Mouse (Mus musculus) Patski (cell line): ENCODE data around the gene Klf14. TPM values are rescaled to one million over a fixed set of nuclear protein-coding genes. Genes with fewer than 3 reads are reported as not detected.

Experiments used
- ATAC-seq: fragments of 100-300 bp; one replicate; pipeline ENCODE4 v1.8.0; 2021
- CTCF ChIA-PET: fragments of 350-600 bp; sonication (Branson Sonifier 250); formaldehyde crosslinking; loops from one replicate; lab custom pipeline; 2022; ENCODE audit warnings: inconsistent platforms; lab: Charles Lee
- POLR2A ChIA-PET: fragments of 350-600 bp; sonication (Branson Sonifier 250); formaldehyde crosslinking; loops from one replicate; lab custom pipeline; 2022; ENCODE audit warnings: antibody characterized with exemption, inconsistent platforms; lab: Charles Lee
- DNase-seq: peaks from one replicate; pipeline ENCODE4 v3.0.0-alpha.2; 2011; ENCODE audit warnings: low read depth, low spot score
- H3K27me3 ChIP-seq: fragments of 371-371 bp; one replicate; pipeline ENCODE4 v1.5.1; 2021
- CTCF ChIP-seq: fragments of 100-300 bp; IDR thresholded peaks from one replicate; pipeline ENCODE4 v1.5.1; 2021
- in situ Hi-C: fragments of 300-500 bp; cut with MboI; formaldehyde crosslinking; loops from 3 replicates; pipeline ENCODE4 v1.11.1; 2018; ENCODE audit warnings: low pct_unique_long_range_greater_than_20kb, mixed read lengths
- polyA plus RNA-seq: library from polyadenylated mRNA; unstranded; gene quantifications from one replicate; pipeline ENCODE4 v1.2.3, GENCODE M21; 2021

Gene Klf14
- not detected for polyA plus RNA-seq

DNA sequence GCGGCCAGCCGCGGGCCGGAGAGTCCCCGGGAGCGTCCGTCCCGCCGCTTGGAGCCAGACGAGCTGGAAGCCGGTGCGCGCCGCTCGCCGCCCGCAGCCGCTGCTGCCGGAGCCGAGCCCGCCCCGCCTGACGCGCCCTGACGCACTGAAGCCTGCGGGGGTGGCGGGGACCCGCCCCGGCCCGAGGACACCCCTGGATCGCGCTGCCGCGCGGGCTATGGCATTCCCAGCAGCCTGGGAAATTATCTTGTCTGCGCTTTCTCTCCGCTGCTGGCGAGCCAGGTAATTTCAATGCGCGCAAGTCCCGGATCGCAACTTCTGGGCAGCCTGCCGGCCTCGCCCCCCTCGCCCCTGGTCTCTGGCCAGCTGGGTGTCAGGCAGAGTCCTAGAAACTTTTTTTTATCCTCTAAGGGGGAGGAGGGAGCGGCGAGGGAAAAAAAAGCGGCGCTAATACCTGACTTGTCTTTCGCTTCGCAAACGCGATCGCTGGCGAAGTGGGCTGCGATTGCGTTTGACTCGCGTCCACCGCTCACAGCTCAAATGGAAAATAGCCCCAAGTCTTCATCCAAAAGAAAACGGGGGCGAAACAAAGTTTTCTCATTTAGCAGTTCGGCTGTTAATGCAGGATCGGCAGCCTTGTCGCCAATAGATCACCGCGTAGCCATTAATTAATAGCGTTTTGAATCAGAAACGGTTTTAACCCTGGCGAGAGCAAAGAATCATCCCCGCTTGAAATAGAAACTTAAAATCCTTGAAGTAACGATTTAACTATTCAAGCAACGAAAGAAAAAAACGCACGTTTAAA is at the start of gene Klf14:
Klf14 (minus strand) TSS at position 343 of the 805 bp plus-strand sequence.
- TF ChIP-seq CTCF: no peak
- ChIA-PET CTCF (no interaction called here), POLR2A (no interaction called here)
- H3K27me3 ChIP-seq: peaks cover 64% of the 10 kb centered on the region
- DNase-seq (no peak), ATAC-seq (no peak)
- in situ Hi-C loops: no loop called here

DNA sequence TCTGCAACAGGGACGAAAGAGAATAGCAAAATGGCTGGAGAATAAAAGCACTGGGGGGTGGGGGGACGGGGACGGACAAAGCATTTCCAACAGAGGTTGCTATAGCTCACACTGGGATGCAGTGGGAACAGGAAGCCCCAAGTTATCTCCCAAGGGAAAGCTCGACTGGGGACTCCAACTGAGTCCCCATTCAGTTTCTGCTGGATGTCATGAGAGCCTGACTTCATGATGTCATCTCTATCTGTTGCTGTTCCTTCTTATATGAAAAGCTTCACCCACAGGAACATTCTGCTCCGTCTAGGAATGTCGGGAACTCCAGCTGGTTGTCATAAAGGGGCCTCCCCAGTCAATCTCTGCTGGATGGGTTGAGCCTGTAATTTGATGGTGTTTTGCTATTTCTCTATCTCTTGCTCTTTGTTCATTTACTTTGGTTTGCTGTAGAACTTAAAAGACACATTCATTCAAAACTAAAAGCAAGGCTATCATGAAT is 47.3 kb upstream of the Klf14 start:
- no peak for TF ChIP-seq CTCF
- in situ Hi-C loops: no loop called here
- ATAC-seq: no peak
- POLR2A ChIA-PET: no interaction called here
- CTCF ChIA-PET: no interaction called here
- no peak for DNase-seq
- no peaks in the 10 kb centered on the region for H3K27me3 ChIP-seq

DNA sequence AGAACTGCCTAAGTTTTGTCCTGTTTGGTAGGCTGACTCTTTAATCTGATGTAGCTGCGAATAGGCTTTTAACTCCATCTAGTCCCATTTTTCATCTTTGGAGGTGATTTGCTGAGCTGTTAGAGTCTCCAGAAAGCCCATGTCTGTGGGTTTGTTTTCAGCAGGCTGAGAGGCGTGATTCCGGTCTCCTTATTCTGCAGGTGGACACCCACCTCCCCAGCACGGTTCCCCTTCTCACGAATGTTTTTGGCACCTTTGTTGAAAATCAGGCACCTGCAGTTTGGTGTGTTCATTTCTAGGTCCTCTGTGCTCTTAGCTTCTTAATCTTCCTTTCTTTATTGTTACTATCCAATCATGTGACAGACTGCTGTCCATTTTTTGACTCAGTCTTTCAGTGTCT is 27.5 kb upstream of the Klf14 start:
- no peak for TF ChIP-seq CTCF
- H3K27me3 ChIP-seq: no peaks in the 10 kb centered on the region
- DNase-seq (no peak), ATAC-seq (no peak)
- in situ Hi-C loops: loop anchor here (25.0 kb wide), 1 partner anchor 449 kb away; the partner anchor contains the start of gene Cpa2
- POLR2A ChIA-PET: no interaction called here
- CTCF ChIA-PET: no interaction called here

DNA sequence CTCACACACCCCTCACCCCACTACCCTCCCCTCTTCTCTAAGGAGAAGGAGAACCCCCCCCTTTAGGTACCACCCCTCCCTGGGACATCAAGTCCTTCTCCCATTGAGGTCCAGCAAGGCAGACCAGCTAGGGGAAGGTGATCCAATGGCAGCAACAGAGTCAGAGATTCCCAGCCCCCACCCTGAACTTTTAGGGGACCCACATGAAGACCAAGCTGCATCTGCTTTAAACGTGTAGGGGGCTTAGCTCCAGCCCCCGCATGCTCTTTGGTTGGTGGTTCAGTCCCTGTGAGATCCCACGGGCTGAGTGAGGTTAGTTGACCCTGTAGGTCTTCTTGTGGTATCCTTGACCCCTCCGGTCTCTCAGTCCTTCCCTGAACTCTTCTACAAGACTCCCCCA is 24.1 kb upstream of the Klf14 start:
- no peak for TF ChIP-seq CTCF
- H3K27me3 ChIP-seq: no peaks in the 10 kb centered on the region
- ChIA-PET POLR2A (interaction anchor here (0.6 to 0.7 kb wide), 5 partner anchors 21 to 474 kb away, joined by 3 to 6 read pairs (median 4); no protein-coding TSS in a partner anchor), CTCF (interaction anchor here (0.7 to 2.1 kb wide), 14 partner anchors 10 to 579 kb away, joined by 3 to 12 read pairs (median 4); partner anchors contain the start of genes Ssmem1 and Tmem209)
- ATAC-seq (no peak), DNase-seq (no peak)
- in situ Hi-C loops: loop anchor here (5.0 to 25.0 kb wide), 2 partner anchors 446 to 581 kb away; partner anchors contain the start of genes Cpa2 and Klhdc10

DNA sequence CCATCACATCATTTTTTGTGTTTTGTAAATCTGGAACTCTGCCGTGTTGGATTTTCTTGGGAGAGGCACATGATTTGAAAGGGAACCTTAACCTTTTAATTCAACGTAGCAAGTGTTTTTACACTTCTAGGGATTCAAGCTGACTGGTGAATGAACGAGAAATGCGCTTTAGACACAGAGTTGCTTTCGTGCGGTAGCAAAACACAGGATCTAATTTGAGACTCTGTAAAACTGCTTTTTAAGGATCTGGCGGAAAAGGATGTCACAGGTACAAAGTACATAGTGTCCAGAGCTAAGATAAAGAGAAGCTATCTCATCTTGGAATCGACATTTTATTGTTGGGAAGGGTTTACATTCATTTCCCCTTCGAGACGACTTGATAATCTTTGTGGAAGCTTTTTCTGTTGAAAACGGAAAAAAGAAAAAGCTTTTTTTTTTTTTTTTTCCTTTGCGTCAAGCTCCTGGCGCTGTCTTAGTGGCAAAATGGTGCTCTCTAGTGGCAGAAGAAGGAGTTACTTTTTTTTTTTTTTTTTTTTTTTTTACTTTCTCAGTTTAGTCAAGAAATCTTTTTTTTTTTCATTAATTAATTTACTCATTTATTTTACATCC is 23.6 kb upstream of the Klf14 start:
- CTCF ChIA-PET: interaction anchor here (0.7 to 2.1 kb wide), 14 partner anchors 11 to 578 kb away, joined by 3 to 12 read pairs (median 4); partner anchors contain the start of genes Ssmem1 and Tmem209
- DNase-seq: no peak
- no peaks in the 10 kb centered on the region for H3K27me3 ChIP-seq
- POLR2A ChIA-PET: interaction anchor here (0.6 to 1.0 kb wide), 7 partner anchors 20 to 473 kb away, joined by 3 to 7 read pairs (median 4); no protein-coding TSS in a partner anchor
- peak; percentile 20 for TF ChIP-seq CTCF
- in situ Hi-C loops: loop anchor here (5.0 to 25.0 kb wide), 2 partner anchors 445 to 580 kb away; partner anchors contain the start of genes Cpa2 and Klhdc10
- ATAC-seq: no peak

DNA sequence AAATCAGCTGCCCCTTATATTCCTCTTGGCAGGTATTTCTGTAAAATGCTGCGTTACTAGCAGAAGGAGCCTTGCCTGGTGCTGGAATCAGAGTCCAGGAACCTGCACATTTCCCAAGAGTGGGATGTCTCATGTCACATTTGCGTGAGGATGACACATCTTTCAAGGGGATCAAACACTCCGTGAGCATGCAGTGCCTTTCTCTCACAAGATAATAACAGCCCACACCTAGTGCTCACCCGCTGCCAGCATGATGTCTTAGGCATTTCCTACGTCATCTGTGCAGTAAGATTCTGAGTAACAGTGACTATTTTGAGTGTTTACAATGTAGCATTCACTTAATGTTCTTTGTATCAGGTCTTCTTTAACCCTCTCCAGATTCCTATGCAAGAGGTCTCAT is 22.5 kb upstream of the Klf14 start:
- DNase-seq: no peak
- in situ Hi-C loops: loop anchor here (5.0 to 25.0 kb wide), 2 partner anchors 444 to 579 kb away; partner anchors contain the start of genes Cpa2 and Klhdc10
- no peaks in the 10 kb centered on the region for H3K27me3 ChIP-seq
- ChIA-PET CTCF (interaction anchor here (1.5 to 2.1 kb wide), 4 partner anchors 50 to 472 kb away, joined by 3 to 7 read pairs (median 6); partner anchors contain the start of genes Ssmem1 and Tmem209), POLR2A (no interaction called here)
- TF ChIP-seq CTCF: no peak
- ATAC-seq: no peak

DNA sequence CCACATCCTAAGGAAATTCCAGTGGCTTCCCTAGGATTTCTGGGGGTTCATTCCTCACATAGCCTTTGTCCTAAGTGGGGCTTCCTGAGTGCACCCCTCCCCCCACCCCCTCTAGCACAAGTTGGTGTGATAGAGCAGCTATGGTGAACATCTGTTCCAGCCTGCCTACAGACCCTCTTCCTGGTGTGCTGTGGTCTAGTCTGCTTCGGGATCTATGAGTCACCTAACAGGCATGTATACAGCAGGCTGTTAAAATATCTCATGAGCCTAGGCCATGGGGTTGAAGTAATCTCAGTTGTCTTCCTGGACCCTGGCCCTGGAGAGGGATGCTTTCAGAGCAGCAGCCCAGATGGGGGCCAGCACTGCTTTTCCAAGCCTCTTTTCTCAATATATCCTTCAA is 19.7 kb upstream of the Klf14 start:
- ATAC-seq (no peak), DNase-seq (no peak)
- ChIA-PET CTCF (interaction anchor here (0.9 kb wide), 1 partner anchor 33 kb away, joined by 3 read pairs; no protein-coding TSS in a partner anchor), POLR2A (interaction anchor here (0.5 kb wide), 1 partner anchor 505 kb away, joined by 4 read pairs; no protein-coding TSS in a partner anchor)
- TF ChIP-seq CTCF: no peak
- in situ Hi-C loops: loop anchor here (25.0 kb wide), 1 partner anchor 441 kb away; the partner anchor contains the start of gene Cpa2
- no peaks in the 10 kb centered on the region for H3K27me3 ChIP-seq

DNA sequence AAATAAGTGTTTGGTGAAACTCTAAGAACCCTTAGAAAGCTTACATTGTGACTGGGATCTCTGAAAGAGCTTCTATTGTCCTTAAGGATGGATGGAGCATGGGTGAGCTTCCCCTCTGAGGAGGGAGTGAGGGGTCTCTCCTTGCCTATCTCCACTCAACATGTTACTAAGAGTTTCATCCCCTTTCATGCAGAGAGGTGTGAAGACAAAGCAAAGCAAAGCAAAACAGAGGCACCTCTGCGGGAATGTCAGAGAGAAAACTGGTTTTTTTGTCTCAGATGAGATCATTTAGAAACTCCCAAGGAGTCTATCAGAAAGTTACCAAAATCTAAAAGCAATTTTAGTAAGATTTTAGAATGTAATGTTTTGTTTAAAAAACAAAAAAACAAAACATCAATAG is 13.2 kb upstream of the Klf14 start:
- POLR2A ChIA-PET: interaction anchor here (0.6 kb wide), 1 partner anchor 32 kb away, joined by 6 read pairs; no protein-coding TSS in a partner anchor

DNA sequence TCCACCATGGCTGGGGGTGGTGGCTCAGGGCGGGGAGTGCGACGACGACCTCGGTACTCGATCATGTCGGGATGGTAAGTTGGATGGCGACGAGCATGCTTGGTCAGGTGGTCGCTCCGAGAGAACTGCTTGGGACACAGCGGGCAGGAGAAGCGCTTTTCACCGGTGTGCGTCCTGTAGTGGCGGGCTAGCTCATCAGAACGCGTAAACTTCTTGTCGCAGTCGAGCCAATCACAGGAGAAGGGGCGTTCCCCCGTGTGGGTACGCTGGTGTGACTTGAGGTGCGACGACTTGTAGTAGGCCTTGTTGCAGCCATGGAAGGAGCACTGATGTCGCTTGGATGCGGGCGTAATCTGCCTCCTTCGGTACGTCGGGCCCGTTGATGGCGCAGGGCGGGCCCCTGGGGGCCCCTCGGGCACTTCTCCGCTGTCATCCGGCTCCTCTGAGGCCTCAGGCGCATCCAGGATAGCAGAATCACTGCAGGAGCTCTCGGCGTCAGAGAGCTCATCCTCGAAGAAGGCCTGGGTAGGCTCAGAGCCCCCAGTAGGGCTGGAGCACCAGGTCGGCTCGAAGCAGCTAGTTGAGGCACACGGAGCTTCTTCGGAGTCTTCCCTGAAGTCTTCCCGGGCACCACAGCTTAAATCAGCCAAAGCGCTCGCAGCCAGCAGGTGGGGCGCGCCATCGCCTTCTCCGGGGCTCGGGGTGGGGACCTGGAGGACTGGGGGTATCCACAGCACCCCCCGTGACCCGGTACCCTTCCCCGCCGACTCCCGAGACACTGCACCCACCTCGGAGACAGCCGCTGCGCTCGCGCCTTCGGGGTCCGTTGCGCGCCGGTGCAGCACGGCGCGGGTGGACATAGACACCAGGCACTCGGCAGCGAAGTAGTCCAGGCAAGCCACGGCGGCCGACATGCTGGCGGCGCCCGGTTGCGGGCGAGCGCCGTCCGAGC is 818 bp downstream of the Klf14 start:
- POLR2A ChIA-PET: no interaction called here
- H3K27me3 ChIP-seq: peaks cover 65% of the 10 kb centered on the region
- in situ Hi-C loops: no loop called here
- DNase-seq (no peak), ATAC-seq (no peak)
- CTCF ChIA-PET: no interaction called here
- TF ChIP-seq CTCF: no peak

More for the DNA sequence above, 13.2 kb upstream of the Klf14 start:
- in situ Hi-C loops: no loop called here
- CTCF ChIA-PET: interaction anchor here (2.1 kb wide), 1 partner anchor 60 kb away, joined by 5 read pairs; no protein-coding TSS in a partner anchor
- peaks cover 29% of the 10 kb centered on the region for H3K27me3 ChIP-seq
- DNase-seq (no peak), ATAC-seq (no peak)
- TF ChIP-seq CTCF: no peak
